Mouse (Mus musculus) kidney, embryonic 14.5 days (tissue): ENCODE data around the gene Pou5f1. TPM values are rescaled to one million over a fixed set of nuclear protein-coding genes. Genes with fewer than 3 reads are reported as not detected.

ENCODE experiments used
- ATAC-seq: fragments of 200-750 bp; cut with Nextera tagmentation; 2 replicates; pipeline ENCODE4 v1.8.0; 2017; ENCODE audit warnings: moderate number of reproducible peaks, mild to moderate bottlenecking, moderate TSS enrichment, moderate library complexity; ENCODE audit not compliant: low FRiP score, low TSS enrichment
- H3K27ac ChIP-seq: fragments of 300-500 bp; sonication (generic); 2 replicates; pipeline ENCODE4 v1.5.1; 2014; ENCODE audit warnings: low read depth, mild to moderate bottlenecking, low read length, moderate library complexity, mixed read lengths
- H3K27me3 ChIP-seq: fragments of 300-500 bp; sonication (generic); 2 replicates; pipeline ENCODE4 v1.6.1; 2014; ENCODE audit warnings: mild to moderate bottlenecking, low read length; ENCODE audit not compliant: control insufficient read depth, insufficient read depth
- H3K36me3 ChIP-seq: fragments of 300-500 bp; sonication (generic); 2 replicates; pipeline ENCODE4 v1.6.1; 2014; ENCODE audit warnings: low read length, mixed read lengths; ENCODE audit not compliant: control insufficient read depth, insufficient read depth
- H3K4me1 ChIP-seq: fragments of 300-500 bp; sonication (generic); 2 replicates; pipeline ENCODE4 v1.6.1; 2014; ENCODE audit warnings: low read length, mixed read lengths; ENCODE audit not compliant: control insufficient read depth, insufficient read depth
- H3K4me2 ChIP-seq: fragments of 300-500 bp; sonication (generic); replicated peaks from 2 replicates; pipeline ENCODE4 v1.6.1; 2014; ENCODE audit warnings: low read depth, mild to moderate bottlenecking, low read length
- H3K4me3 ChIP-seq: fragments of 300-500 bp; sonication (generic); 2 replicates; pipeline ENCODE4 v1.5.1; 2014; ENCODE audit warnings: mild to moderate bottlenecking, low read length
- H3K9ac ChIP-seq: fragments of 300-500 bp; sonication (generic); 2 replicates; pipeline ENCODE4 v1.6.1; 2014; ENCODE audit warnings: low read depth, mild to moderate bottlenecking, low read length, moderate library complexity
- H3K9me3 ChIP-seq: fragments of 300-500 bp; sonication (generic); 2 replicates; pipeline ENCODE4 v1.6.1; 2016; ENCODE audit warnings: low read length; ENCODE audit not compliant: control insufficient read depth
- WGBS: fragments of 180-500 bp; shearing (Covaris S2); extraction: QIAGEN DNeasy Blood & Tissue Kit; methylation state at CpG from one replicate; pipeline ENCODE4 v1.1.7; 2014; 5-methylcytosine and 5-hydroxymethylcytosine counted together
- polyA plus RNA-seq: library from polyadenylated mRNA; unstranded; fragments of >200 nt; fragmentation: Nextera tagmentation; extraction: Ambion mirVana; gene quantifications from 2 replicates; pipeline ENCODE4 v1.2.1, GENCODE M21; 2014

The Pou5f1 gene
- polyA plus RNA-seq, 1 experiment from 2014 or later = not detected

DNA sequence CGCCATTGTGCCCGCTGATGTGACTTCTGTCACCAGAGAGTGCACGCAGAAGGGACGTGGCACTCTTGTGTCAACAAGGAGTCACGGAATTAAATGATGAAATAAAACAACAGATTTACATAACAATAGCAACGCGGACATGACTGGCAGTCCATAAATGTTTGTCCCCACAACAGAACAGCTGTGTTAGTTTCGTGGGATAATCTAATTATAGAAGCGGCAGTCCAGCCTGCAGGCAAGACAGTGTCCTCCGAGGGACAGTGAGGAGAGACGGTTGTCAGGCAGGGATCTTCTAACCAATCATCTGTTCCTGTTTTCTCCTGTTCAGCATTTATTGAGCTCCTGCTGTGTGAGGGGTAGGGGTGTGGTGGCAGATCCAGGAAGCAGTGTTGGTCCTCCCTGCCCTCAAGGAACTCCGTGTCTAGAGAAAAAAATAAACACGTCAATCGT lies 37.6 kb downstream of the Pou5f1 start:
- ATAC-seq = no peak
- 62% methylated on average over 14 of the region's 14 CpGs for WGBS

DNA sequence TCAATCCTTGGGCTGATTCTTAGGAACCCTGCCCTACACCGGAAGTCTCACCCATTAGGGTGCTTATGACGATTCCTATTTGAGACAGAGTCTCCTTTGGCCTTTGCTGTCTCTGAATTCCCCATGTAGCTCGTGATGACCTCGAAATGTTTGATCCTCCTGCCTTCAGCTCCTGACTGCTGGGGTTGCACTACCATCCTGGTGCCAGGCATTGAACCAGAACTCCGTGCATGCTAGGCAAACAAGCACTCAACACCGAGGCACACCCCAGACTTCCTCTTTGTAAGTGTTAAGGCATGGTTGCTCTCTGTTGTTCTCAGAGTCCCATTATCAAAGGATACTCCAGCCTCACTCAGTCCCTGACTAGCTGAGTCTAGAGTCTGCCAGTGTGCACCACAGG lies 38.2 kb downstream of the Pou5f1 start:
- no peak for ATAC-seq
- Histone ChIP-seq H3K9me3 (no peaks in the 10 kb centered on the region), H3K4me3 (no peak overlapping the region), H3K36me3 (no peaks in the 10 kb centered on the region), H3K4me1 (no peaks in the 10 kb centered on the region), H3K4me2 (no peak overlapping the region), H3K9ac (no peak overlapping the region), H3K27me3 (no peaks in the 10 kb centered on the region), H3K27ac (no peak overlapping the region)
- 78% methylated on average over 6 of the region's 6 CpGs for WGBS

More for the DNA sequence above, 37.6 kb downstream of the Pou5f1 start:
- Histone ChIP-seq H3K9me3 (no peaks in the 10 kb centered on the region), H3K9ac (no peak overlapping the region), H3K4me2 (no peak overlapping the region), H3K36me3 (no peaks in the 10 kb centered on the region), H3K27ac (no peak overlapping the region), H3K4me1 (no peaks in the 10 kb centered on the region), H3K4me3 (no peak overlapping the region), H3K27me3 (no peaks in the 10 kb centered on the region)

DNA sequence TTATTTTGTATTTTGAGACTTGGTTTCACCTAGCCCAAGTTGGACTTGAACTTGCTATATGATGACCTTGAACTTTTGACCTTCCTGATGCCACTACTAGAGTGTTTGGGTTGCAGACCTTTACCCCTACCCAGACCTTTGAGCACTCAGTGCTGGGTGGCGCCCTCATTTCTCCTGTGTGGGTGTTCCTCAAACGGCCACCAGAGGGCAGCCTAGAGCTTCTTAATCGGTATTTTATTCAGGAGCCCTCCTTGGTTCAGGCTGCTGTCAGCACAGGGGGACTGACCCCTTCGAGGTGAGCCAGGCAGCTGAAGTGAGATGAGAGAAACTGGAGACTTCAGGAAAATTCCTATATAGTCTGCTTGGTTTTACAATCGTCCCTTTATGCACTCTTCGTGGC lies 38.9 kb downstream of the Pou5f1 start:
- Histone ChIP-seq H3K27ac (no peak overlapping the region), H3K4me1 (no peaks in the 10 kb centered on the region), H3K36me3 (no peaks in the 10 kb centered on the region), H3K27me3 (no peaks in the 10 kb centered on the region), H3K9me3 (no peaks in the 10 kb centered on the region), H3K9ac (no peak overlapping the region), H3K4me2 (no peak overlapping the region), H3K4me3 (no peak overlapping the region)
- no peak for ATAC-seq
- WGBS = 34% methylated on average over 6 of the region's 6 CpGs

DNA sequence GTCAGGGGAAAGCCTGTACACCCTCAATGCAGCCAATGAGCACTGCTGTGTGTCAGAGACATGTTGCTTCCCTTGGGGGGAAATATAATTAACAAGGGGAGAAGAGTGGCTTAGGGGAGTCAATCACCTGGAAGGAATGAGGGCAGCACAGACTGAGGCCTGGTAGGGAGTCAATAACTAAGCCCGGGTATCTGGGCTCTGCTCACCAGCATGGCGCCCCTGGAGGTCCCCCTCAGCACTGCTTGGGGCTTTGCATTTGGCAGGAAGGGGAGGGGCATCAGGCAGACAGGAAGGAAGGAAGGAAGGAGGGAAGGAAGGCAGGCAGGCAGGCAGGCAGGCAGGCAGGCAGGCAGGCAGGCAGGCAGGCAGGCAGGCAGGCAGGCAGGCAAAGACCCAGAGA lies 41.6 kb downstream of the Pou5f1 start:
- Histone ChIP-seq H3K4me1 (no peaks in the 10 kb centered on the region), H3K4me2 (no peak overlapping the region), H3K27ac (no peak overlapping the region), H3K9me3 (no peaks in the 10 kb centered on the region), H3K9ac (no peak overlapping the region), H3K4me3 (no peak overlapping the region), H3K36me3 (no peaks in the 10 kb centered on the region), H3K27me3 (no peaks in the 10 kb centered on the region)
- 82% methylated on average over 2 of the region's 2 CpGs for WGBS
- no peak for ATAC-seq

DNA sequence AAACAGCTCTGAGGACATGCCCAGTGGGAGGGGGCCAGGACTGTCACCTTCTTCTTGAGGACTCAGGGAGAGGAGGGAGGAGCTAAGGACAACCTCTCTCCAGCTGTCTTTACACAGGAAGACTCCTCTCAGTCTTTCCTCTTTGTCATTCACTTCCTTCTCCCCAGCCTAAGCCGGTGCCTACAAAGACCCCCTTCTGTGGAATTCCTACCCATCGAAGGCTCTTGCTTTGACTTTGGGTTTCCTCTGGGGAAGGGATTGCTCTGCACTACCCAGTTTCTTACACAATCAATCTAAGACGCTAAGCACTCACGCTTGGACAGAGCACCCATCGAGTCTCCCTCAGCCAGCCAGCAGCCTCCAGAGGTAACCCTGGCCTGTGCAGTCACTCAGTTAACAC lies 42.8 kb downstream of the Pou5f1 start:
- no peak for ATAC-seq
- H3K27me3 ChIP-seq = no peaks in the 10 kb centered on the region
- 27% methylated on average over 5 of the region's 5 CpGs for WGBS
- no peaks in the 10 kb centered on the region for H3K9me3 ChIP-seq
- no peaks in the 10 kb centered on the region for H3K36me3 ChIP-seq
- H3K4me3 ChIP-seq = no peak overlapping the region
- no peak overlapping the region for H3K9ac ChIP-seq
- H3K4me1 ChIP-seq = no peaks in the 10 kb centered on the region
- H3K4me2 ChIP-seq = no peak overlapping the region
- H3K27ac ChIP-seq = no peak overlapping the region

DNA sequence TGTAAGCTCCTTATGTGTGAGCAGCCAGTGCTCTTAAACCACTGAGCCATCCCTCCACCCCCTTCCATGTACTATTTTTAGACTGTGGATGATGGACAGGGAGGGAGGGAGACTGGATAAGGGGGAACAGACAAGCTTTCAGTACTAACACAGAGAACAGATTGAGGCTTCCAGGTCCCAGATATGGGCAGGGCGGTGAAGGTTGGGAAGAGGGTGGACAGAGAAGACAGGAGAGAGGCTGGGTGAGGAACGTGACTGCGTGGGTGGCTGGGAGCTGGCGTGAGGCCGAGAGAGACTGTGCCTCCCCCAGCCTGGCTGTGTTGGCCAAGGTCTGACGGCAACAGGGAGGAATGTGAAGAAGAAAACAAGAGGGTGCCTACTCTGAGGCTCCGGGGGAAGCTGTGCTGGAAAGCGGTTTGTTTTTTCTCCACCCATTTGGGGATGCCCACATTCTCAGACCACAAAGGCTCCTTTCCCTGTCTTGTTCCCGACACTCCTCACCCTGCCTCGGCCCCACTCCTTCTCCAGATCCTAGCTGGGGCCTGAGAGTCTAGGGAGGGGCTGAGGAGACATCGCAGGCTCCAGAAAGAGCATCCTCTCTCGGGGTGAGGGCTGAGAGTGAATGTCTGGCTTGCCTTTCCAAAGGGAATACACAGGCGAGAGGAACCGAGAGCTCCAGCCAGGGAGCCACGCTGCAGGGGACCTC lies 43.8 kb downstream of the Pou5f1 start:
- no peak overlapping the region for H3K4me3 ChIP-seq
- peak; percentile 45; the same call in 1 of the 2 replicates for ATAC-seq
- no peak overlapping the region for H3K4me2 ChIP-seq
- H3K27me3 ChIP-seq = no peaks in the 10 kb centered on the region
- H3K27ac ChIP-seq = peak overlapping the region; percentile 55; the same call in 1 of the 2 replicates
- WGBS = 40% methylated on average over 15 of the region's 15 CpGs
- no peaks in the 10 kb centered on the region for H3K9me3 ChIP-seq
- H3K36me3 ChIP-seq = no peaks in the 10 kb centered on the region
- H3K4me1 ChIP-seq = no peaks in the 10 kb centered on the region
- no peak overlapping the region for H3K9ac ChIP-seq

DNA sequence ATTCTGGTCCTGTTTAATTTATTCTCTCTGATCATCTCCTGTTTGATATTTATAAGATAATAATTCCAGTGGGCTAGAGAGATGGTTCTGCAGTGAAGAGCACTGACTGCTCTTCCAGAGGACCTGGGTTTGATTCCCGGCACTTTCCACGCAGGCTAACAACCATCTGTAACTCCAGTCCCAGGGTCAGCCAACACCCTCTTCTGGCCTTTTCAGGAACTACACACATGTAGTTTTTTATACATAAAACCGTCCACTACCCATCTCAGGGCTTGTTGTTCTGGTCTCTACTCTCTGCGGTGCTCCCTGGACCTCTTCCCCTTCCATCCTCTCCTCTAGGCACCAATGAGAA lies 44.3 kb downstream of the Pou5f1 start:
- Histone ChIP-seq H3K4me1 (no peaks in the 10 kb centered on the region), H3K9ac (no peak overlapping the region), H3K27me3 (no peaks in the 10 kb centered on the region), H3K9me3 (no peaks in the 10 kb centered on the region), H3K4me3 (no peak overlapping the region), H3K27ac (peak overlapping the region; percentile 55; the same call in 1 of the 2 replicates), H3K4me2 (no peak overlapping the region), H3K36me3 (no peaks in the 10 kb centered on the region)
- no peak for ATAC-seq
- WGBS = 96% methylated on average over 4 of the region's 4 CpGs

DNA sequence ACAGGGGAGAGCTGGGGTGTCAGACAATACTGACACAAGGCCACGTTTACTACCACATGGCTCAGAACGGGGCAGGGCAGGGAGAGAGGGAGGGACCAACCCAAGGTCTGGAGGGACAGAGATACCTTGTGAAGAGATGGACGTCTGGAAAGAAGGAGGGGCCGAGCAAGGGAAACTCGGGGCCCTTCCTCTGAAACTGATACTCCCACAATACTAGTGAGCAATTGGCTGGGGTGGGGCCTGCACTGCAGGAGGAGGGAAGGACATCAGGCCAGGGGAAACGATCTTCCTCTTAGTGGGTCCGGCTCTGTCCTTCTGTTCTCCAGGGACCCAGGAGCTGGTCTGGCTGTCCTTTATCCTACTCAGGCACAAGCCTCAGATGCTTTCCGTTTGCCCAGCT lies 45.1 kb downstream of the Pou5f1 start:
- WGBS = 18% methylated on average over 8 of the region's 8 CpGs
- Histone ChIP-seq H3K4me3 (no peak overlapping the region), H3K4me2 (no peak overlapping the region), H3K27me3 (no peaks in the 10 kb centered on the region), H3K4me1 (no peaks in the 10 kb centered on the region), H3K9ac (no peak overlapping the region), H3K36me3 (no peaks in the 10 kb centered on the region), H3K9me3 (no peaks in the 10 kb centered on the region), H3K27ac (no peak overlapping the region)
- ATAC-seq = no peak

DNA sequence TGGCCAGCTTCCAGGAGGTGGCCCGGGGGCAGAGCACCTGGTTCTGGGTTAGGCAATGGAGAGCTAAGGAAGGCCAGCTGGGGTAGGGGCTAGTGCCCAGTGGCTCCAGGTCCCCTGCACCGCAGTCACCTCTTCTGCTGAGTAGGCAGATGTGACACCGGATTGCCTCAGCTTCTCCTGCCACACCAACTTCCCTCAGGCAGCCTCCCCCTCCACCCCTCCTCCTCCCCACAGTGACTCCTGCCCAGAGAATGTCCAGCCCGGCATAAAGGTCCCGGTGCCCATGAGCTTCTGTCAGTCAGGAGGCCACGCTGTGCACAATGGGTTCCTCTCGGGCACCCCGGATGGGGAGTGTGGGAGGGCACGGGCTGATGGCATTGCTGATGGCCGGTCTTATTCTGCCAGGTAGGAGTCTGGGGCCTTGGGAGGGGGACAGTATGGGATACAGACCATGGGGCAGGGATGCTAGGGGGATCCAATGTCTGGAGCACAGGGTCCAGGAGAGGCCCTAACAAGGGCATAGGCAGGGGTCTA lies 46.1 kb downstream of the Pou5f1 start, which contains the start of gene Cdsn:
Gene Cdsn (plus strand): TSS at position 248 of the 534 bp plus-strand sequence.
- Histone ChIP-seq H3K9me3 (no peaks in the 10 kb centered on the region), H3K4me1 (no peaks in the 10 kb centered on the region), H3K36me3 (no peaks in the 10 kb centered on the region), H3K27ac (no peak within 1 kb of the TSS), H3K9ac (no peak within 1 kb of the TSS), H3K27me3 (no peaks in the 10 kb centered on the region), H3K4me2 (no peak within 1 kb of the TSS), H3K4me3 (no peak within 1 kb of the TSS)
- WGBS = 85% methylated on average over 10 of the region's 10 CpGs
- ATAC-seq = no peak
